Mouse (Mus musculus) olfactory bulb, adult 2 months (tissue): ENCODE data around the gene Usp48. TPM values are rescaled to one million over a fixed set of nuclear protein-coding genes. Genes with fewer than 3 reads are reported as not detected.

Source experiments
- H3K27ac ChIP-seq: fragments of 200-500 bp; 2 replicates; pipeline ENCODE4 v1.5.1; 2012; ENCODE audit warnings: low read depth, low read length; ENCODE audit not compliant: insufficient read depth
- H3K4me1 ChIP-seq: fragments of 200-500 bp; 2 replicates; pipeline ENCODE4 v1.6.1; 2012; ENCODE audit warnings: low read length; ENCODE audit not compliant: control insufficient read depth, insufficient read depth
- H3K4me3 ChIP-seq: fragments of 200-500 bp; 2 replicates; pipeline ENCODE4 v1.5.1; 2012; ENCODE audit warnings: mild to moderate bottlenecking, low read depth, low read length, moderate library complexity; ENCODE audit not compliant: insufficient read depth
- CTCF ChIP-seq: fragments of 200-500 bp; IDR thresholded peaks from 2 replicates; pipeline ENCODE4 v1.5.1; 2012; ENCODE audit warnings: low read depth, mild to moderate bottlenecking, low read length, moderate library complexity; ENCODE audit not compliant: insufficient read depth
- POLR2A ChIP-seq: fragments of 200-500 bp; IDR thresholded peaks from 2 replicates; pipeline ENCODE4 v1.6.1; 2012; ENCODE audit warnings: mild to moderate bottlenecking, low read depth, low read length, moderate library complexity; ENCODE audit not compliant: insufficient read depth
- WGBS: fragments of 180-500 bp; shearing (Covaris S2); methylation state at CpG from one replicate; pipeline ENCODE4 v1.1.7; 2018; 5-methylcytosine and 5-hydroxymethylcytosine counted together
- polyA plus RNA-seq: library from polyadenylated mRNA; stranded (reverse); fragments of >200 nt; gene quantifications from 2 replicates; pipeline ENCODE4 v1.2.4, GENCODE M21; 2012; ENCODE audit warnings: low replicate concordance; ENCODE audit not compliant: missing spikeins, insufficient read depth, insufficient read length

The Usp48 gene
- polyA plus RNA-seq, 1 experiment: 198 TPM

DNA sequence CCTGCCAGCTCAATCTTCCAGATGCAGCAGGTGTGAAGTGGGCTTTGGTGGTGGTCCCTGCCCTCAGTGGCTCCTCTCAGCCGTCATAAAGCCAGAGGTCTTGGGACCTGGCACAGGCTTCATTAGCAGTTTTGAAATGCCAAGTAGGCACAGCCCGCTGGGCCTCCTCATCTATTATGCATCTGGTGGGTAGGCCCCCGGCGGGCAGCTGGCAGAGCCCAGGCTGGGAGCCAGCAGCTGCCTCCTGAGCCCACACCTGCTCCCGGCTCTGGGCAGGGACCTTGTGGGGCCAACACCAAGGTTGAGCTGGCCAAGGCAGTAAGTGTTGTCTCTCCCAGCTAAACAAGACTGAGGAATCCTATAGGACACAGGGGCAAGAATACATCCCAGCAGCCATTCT lies 92.7 kb downstream of the Usp48 start:
- TF ChIP-seq POLR2A (no peak), CTCF (no peak)
- WGBS: 45% methylated on average over 5 of the region's 5 CpGs
- Histone ChIP-seq H3K4me3 (no peak overlapping the region), H3K27ac (no peak overlapping the region), H3K4me1 (peaks cover 51% of the 10 kb centered on the region)

DNA sequence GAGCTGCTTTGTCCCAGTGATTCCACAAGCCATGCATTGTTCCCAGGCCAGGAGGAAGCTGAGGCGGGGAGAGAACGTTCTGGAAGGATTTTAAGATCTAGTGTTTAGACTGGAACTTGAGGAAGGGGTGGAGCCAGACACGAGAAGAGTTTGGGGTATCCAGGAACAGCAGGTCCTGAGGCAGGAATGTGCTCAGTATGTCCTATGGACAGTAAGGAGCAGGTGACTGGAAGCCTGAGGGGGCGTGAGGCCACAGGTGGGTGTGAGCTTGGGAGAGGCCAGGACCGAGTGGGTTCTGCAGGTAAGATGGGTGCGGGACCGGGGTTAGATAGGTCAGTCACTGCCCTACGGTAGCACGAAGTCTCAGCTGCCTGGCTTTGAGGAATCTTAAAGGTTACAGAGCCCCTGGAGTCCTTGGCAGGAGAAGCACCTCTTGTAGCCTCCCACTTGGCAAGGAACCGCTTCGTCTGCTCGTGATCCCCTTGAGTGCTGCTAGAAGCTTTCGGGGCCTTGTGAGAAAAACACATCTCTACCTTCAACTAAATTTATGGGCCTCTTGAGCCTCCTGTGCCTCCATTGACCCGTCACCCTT lies 93.8 kb downstream of the Usp48 start:
- Histone ChIP-seq H3K27ac (no peak overlapping the region), H3K4me3 (no peak overlapping the region), H3K4me1 (peaks cover 49% of the 10 kb centered on the region)
- 73% methylated on average over 14 of the region's 14 CpGs for WGBS
- TF ChIP-seq POLR2A: no peak
- TF ChIP-seq CTCF: no peak

DNA sequence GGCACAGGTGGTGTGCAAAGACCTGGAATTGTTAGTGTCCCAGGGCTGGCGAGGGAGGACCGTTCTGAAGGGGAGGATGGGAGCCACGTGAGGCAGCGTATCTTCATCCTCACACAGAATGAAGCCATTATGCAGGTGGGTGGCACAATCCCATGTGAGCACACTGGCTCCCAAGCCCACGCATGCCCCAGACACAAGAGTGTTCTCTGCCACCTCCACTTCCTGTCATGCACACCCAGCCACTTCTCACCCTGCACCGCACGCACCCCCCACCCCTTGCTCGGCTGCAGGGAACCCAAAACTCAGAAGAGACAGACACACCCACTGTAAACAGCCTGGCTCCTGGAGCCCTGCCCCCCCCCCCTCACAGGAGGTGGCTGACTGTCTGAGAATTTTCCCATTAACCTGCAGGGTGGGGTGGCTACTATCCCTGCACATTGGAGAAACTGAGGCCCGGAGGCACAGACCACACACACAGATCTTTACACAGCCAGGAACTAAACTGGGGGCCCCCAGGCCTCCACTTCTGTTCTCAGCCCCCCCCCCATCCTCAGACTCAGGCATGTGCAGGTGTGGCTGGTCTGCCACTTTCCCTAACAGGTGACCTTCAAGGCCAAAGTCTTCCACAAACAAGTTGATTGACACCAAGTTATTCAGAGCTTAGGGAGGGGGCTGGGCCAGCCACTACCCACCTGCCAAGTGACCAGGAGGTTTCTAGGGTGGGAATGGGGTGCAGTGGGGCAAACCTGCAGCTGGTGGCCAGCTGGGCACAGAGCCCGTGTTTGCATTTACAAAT lies 98.8 kb downstream of the Usp48 start:
- peaks cover 25% of the 10 kb centered on the region for H3K4me1 ChIP-seq
- TF ChIP-seq POLR2A (no peak), CTCF (no peak)
- H3K27ac ChIP-seq: no peak overlapping the region
- H3K4me3 ChIP-seq: no peak overlapping the region
- WGBS: 55% methylated on average over 10 of the region's 10 CpGs

DNA sequence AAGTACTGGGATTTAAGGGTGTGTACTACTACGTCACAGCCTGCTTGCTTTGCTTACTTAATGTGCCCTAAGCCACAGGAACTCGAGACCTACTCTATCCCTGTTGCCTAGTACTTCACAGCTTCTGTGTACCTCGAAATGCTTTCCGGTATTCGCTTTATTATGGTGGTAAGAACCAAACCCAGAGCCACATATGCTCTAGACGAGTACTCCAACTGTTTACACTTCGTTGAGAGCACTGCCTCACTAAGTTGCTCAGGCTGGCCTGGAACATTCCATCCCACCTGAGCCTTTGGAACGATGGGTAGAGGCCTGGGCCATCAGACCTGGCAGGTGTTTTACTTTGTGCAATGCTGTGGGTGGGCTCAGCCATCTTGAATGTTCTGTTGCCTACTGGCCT lies 101.7 kb downstream of the Usp48 start:
- Histone ChIP-seq H3K4me3 (no peak overlapping the region), H3K4me1 (peaks cover 46% of the 10 kb centered on the region), H3K27ac (no peak overlapping the region)
- no peak for TF ChIP-seq CTCF
- WGBS: 86% methylated on average over 8 of the region's 8 CpGs

DNA sequence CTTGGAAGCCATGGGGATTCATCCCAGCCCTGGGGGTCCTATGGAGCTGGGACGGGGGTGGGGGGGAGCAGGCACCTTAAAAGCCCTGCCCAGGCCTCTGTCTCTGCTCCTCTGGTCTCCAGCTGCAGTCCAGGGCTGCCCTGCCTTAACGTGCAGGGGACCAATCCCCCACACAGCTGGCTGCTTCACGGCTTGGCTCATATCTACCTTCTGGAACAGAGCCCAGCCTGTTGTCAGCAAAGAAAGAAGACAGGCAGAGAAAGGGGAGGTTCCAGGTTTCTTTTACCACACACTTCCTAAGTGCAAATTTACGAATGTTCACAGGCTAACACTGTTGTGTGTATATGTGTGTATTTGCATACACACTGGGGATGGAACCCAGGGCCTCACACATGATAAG lies 102.3 kb downstream of the Usp48 start:
- 15% methylated on average over 4 of the region's 4 CpGs for WGBS
- TF ChIP-seq POLR2A (no peak), CTCF (no peak)
- Histone ChIP-seq H3K4me1 (peaks cover 51% of the 10 kb centered on the region), H3K27ac (no peak overlapping the region), H3K4me3 (no peak overlapping the region)

DNA sequence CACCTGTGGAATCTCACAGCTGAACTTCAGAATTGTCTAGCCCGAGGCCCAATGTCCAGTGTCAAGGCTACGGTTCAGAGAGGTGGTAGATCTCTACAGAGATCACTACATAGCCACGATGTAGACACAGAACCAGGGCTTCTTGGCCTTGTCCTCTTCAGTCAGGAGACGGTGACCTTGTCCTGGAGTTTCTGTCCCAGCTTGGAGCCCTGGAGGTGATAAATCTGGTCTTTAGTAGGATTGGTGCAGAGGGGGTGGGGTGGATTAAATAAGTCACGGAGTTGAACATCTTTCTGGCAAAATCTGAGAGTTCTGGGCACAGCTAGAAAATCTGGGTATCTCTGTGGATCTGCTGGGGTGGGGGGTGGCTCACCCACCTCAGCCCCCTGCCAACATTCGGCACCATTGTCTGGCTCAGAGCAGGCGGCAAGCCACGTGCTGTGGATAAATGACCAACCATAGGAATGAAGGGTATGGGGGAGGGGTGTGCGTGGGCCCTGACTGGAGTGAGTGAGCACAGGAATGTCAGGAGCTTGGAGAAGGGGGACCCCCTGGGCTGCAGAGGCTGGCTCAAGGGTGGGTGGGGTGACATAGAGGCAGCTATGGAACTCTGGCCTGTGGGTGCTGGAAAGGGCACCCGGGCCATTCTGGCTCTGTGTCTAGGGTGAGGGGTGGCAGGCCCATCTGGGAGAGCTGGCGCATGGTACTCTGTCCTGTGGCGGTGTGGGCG lies 103.8 kb downstream of the Usp48 start:
- TF ChIP-seq CTCF: no peak
- TF ChIP-seq POLR2A: no peak
- WGBS: 78% methylated on average over 13 of the region's 13 CpGs
- Histone ChIP-seq H3K4me1 (peaks cover 49% of the 10 kb centered on the region), H3K4me3 (no peak overlapping the region), H3K27ac (no peak overlapping the region)

DNA sequence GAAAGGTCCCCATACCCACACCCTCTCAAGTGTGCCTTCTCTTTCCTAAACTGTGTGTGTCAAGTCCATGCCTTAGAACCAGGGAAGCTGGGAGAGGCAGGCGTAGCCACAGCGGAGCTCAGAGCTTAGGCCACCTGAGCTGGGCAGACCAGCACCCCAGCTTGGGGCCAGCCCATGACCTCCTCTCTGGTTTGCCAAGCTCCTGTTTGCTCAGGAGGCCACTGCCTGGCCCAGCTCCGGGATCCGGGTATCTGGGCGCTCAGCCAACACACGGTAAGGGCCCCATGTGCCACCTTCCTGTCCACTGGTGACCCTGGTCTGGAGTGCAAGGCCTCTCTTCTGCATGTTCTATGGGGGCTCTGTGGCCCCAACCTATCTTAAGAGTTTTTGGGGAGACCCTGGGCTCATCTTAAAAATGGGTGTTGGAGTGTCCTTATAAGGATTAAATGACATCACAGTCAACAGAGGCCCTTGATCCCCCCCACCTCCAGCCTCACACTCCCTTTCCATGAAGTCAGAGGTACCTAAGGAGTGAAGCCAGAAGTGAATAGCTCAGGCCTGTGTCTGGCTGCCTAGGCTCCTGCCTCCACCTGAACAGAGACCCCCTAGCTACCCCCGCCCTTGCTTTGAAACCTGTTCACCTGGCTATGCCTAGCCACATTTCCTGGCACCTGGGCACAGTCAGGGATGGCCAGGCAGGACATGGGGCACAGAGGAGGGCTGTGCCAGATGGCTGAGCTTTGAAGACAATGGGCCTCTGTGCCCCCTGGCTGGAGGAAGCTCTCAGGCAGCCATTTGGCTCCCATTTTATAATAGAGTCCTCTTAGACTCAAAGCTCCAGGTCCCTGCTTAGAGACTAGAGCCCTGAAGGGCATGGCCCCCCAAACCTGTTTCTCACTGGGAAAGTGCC lies 104.8 kb downstream of the Usp48 start:
- TF ChIP-seq POLR2A: no peak
- no peak for TF ChIP-seq CTCF
- Histone ChIP-seq H3K4me1 (peaks cover 47% of the 10 kb centered on the region), H3K4me3 (no peak overlapping the region), H3K27ac (no peak overlapping the region)
- 75% methylated on average over 7 of the region's 7 CpGs for WGBS

DNA sequence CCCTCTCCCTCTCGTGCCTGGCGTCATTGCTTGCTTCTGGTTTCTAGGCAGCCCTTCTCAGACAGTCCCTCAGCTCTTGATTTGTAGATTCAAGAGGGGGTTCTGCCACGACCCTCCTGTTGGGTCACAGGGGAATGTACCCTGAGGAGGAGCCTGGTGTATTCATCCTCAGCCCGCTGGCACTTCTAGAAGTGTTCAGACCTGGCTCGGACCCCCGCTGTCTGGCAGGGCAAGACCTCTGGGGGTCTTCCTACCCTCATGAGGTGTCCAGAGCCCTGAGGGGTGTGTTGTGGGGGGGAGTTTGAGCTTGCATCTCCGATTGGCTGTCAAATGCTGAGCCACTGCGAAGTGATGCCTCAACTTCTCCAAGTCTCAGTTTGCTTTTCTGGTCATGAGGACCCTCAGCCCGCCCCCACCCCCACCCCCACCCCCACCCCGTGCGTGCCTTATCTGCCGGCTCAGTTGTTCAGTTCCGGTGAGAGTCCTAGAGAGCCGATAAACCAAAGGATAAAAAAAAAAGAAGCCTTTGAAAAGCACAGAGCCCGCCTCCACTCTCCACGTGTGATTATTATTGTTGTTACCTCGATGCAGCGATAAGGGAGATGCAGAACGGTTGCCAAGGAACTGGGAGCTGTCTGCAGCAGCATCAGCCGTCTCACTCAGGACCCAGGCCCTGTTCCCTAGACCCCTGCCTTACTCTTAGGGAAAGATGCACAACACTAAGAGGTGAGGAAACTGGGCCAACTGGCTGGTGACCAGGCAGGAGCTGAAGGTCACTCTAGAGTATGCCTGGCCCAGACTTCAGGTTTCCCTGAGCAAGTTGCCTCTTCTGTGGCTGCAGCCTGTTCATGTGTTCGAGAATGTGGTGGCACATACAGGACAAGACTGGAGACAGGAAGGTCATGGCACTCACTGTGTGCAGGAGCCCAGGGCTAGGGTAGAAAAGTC lies 106.0 kb downstream of the Usp48 start:
- no peak for TF ChIP-seq CTCF
- no peak for TF ChIP-seq POLR2A
- no peak overlapping the region for H3K27ac ChIP-seq
- H3K4me3 ChIP-seq: no peak overlapping the region
- WGBS: 40% methylated on average over 21 of the region's 21 CpGs
- H3K4me1 ChIP-seq: peaks cover 49% of the 10 kb centered on the region

DNA sequence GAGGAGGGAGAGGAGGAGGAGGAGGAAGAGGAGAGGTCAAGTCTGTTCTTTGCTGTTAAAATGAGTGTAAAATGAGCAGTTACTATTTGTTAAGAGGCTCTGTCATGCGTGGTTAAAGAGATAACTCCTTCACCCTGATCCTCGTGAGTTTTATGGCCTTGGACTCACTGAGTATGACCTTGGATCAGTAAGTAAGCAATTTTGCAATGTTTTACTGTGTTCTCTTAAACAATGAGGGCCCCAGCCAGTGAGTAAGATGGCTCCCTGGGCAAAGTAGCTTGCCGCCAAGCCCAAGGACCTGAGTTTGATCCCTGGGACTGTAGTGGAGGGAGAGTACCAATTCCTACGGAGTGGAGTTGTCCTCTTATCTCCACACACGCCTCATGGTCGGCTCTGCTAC lies 107.4 kb downstream of the Usp48 start:
- TF ChIP-seq CTCF: no peak
- no peak for TF ChIP-seq POLR2A
- H3K4me3 ChIP-seq: no peak overlapping the region
- peaks cover 52% of the 10 kb centered on the region for H3K4me1 ChIP-seq
- H3K27ac ChIP-seq: no peak overlapping the region
- 72% methylated on average over 6 of the region's 6 CpGs for WGBS
